Mouse (Mus musculus): ENCODE measurements around the gene Dlgap3. TPM values are rescaled to one million over a fixed set of nuclear protein-coding genes. Genes with fewer than 3 reads are reported as not detected.

The Dlgap3 gene
- polyA plus RNA-seq, 1 experiment, result not detected

GRCm38 (mm10) chr4:127256739-127257138 is 87.7 kb downstream of the Dlgap3 start:
- TF ChIP-seq POLR2A (IDR thresholded peaks at IDR 0.05; ENCODE audit: insufficient read depth, low read depth, low read length) (no peak), CTCF (IDR thresholded peaks at IDR 0.05; ENCODE audit: insufficient read depth, low read depth, low read length) (no peak)
- H3K4me1 ChIP-seq (ENCODE audit: control insufficient read depth, insufficient read depth, low read length), result peaks cover 5% of the 10 kb centered on the region; the same call in 1 of the 2 replicates
- 65% methylated on average over 5 of the region's 5 CpGs for WGBS

DNA sequence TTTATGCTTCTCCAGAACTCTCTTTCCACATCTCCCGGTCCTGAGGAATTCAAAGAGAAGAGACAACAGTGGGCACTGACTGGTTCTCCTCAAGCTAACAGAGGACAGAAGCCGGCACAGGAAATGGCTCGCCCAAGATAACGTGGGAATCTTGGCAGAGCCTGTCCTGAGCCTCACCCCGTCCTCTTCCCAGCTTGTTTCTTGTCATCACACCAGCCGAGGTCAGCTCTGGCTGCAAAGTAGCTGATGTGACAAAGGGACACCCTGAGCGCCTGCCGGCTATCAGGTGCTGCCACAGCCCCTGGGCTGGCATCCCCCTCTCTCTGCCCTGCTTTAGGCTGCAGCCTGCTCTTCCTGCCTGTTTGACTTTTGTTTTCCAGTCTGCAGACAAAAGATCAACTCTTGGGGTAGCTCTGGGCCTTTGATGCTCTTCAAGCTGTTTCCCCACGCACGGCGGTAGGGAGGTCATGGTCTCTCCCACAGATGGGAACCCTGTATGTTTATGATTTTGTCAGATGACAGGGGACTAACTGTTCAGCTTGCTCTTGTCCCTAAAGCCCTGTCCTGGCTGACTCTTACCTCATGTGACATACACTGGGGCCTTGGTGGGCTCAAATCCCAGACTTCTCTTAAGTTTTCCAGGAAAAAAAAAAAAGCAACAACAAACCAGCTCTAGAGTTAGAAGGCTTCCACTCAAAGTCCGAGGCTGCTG is 89.3 kb downstream of the Dlgap3 start:
- Histone ChIP-seq H3K4me1 (ENCODE audit: control insufficient read depth, insufficient read depth, low read length) (no peaks in the 10 kb centered on the region), H3K4me3 (ENCODE audit: insufficient read depth, low read depth, low read length) (no peak overlapping the region), H3K27ac (ENCODE audit: insufficient read depth, low read depth, low read length) (no peak overlapping the region)
- TF ChIP-seq POLR2A (IDR thresholded peaks at IDR 0.05; ENCODE audit: insufficient read depth, low read depth, low read length) (no peak), CTCF (IDR thresholded peaks at IDR 0.05; ENCODE audit: insufficient read depth, low read depth, low read length) (no peak)
- WGBS, result 69% methylated on average over 12 of the region's 12 CpGs

More at GRCm38 (mm10) chr4:127256739-127257138, 87.7 kb downstream of the Dlgap3 start:
- no peak overlapping the region for H3K27ac ChIP-seq (ENCODE audit: insufficient read depth, low read depth, low read length)
- H3K4me3 ChIP-seq (ENCODE audit: insufficient read depth, low read depth, low read length), result no peak overlapping the region

DNA sequence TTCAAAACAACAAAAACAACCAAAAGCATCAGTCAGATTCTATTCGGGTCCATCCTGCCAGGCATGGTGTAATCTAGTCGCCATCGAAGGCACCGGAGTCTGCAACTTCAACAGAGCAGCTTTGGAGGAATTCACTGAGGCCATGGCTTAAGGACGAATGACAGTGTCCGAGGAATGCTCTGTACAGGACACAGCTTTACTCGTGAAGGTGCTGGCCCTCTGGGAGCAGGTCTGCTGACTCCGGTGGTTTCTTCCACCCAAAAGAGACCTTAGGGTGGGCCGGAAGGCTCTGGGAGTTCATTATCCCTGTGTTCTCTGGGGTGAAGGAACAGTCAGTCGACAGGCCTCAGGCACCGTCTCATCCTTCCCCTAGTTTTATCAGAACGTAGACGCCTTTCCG is 92.6 kb downstream of the Dlgap3 start:
- H3K4me1 ChIP-seq (ENCODE audit: control insufficient read depth, insufficient read depth, low read length), result no peaks in the 10 kb centered on the region
- H3K27ac ChIP-seq (ENCODE audit: insufficient read depth, low read depth, low read length), result no peak overlapping the region
- TF ChIP-seq CTCF (IDR thresholded peaks at IDR 0.05; ENCODE audit: insufficient read depth, low read depth, low read length) (no peak), POLR2A (IDR thresholded peaks at IDR 0.05; ENCODE audit: insufficient read depth, low read depth, low read length) (no peak)
- 93% methylated on average over 14 of the region's 14 CpGs for WGBS
- H3K4me3 ChIP-seq (ENCODE audit: insufficient read depth, low read depth, low read length), result no peak overlapping the region

GRCm38 (mm10) chr4:127263438-127264182 is 94.6 kb downstream of the Dlgap3 start:
- H3K4me1 ChIP-seq (ENCODE audit: control insufficient read depth, insufficient read depth, low read length), result no peaks in the 10 kb centered on the region
- 68% methylated on average over 19 of the region's 19 CpGs for WGBS
- TF ChIP-seq CTCF (IDR thresholded peaks at IDR 0.05; ENCODE audit: insufficient read depth, low read depth, low read length), result no peak
- TF ChIP-seq POLR2A (IDR thresholded peaks at IDR 0.05; ENCODE audit: insufficient read depth, low read depth, low read length), result no peak
- H3K27ac ChIP-seq (ENCODE audit: insufficient read depth, low read depth, low read length), result no peak overlapping the region
- no peak overlapping the region for H3K4me3 ChIP-seq (ENCODE audit: insufficient read depth, low read depth, low read length)

- Histone ChIP-seq H3K27ac (ENCODE audit: insufficient read depth, low read depth, low read length) (no peak overlapping the region), H3K4me3 (ENCODE audit: insufficient read depth, low read depth, low read length) (no peak overlapping the region), H3K4me1 (ENCODE audit: control insufficient read depth, insufficient read depth, low read length) (no peaks in the 10 kb centered on the region)
- 59% methylated on average over 5 of the region's 5 CpGs for WGBS
- TF ChIP-seq POLR2A (IDR thresholded peaks at IDR 0.05; ENCODE audit: insufficient read depth, low read depth, low read length) (no peak), CTCF (IDR thresholded peaks at IDR 0.05; ENCODE audit: insufficient read depth, low read depth, low read length) (no peak)
Measured at GRCm38 (mm10) chr4:127264183-127264554, 95.2 kb downstream of the Dlgap3 start.

DNA sequence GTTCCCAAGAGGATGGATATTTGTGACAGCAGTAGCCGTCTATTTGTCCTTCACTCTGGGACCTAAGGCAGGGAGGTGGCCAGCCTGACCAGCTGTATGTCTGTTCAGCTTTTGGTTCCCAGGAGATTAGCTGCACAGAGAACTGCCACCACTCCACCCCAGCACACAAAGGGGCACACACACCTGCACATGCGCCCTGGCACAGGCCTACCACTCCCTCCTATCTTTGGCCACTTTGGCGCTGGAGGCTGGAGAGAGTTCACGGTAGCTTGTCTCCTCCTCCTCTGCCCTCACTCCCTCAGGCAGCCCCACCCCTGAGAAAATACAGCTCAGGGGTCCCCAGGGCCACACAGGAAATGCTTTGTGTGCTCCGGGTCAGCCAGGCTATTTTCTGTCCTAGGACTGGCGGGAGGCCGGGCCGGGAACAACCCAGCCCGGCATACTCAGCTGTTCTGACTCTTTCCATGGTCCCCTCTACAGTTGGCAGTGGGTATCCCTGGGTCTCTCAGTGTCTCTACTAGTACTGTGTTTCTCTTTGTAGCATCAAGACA is 109.5 kb downstream of the Dlgap3 start:
- H3K4me1 ChIP-seq (ENCODE audit: control insufficient read depth, insufficient read depth, low read length), result no peaks in the 10 kb centered on the region
- 62% methylated on average over 9 of the region's 9 CpGs for WGBS
- H3K4me3 ChIP-seq (ENCODE audit: insufficient read depth, low read depth, low read length), result no peak overlapping the region
- TF ChIP-seq POLR2A (IDR thresholded peaks at IDR 0.05; ENCODE audit: insufficient read depth, low read depth, low read length) (no peak), CTCF (IDR thresholded peaks at IDR 0.05; ENCODE audit: insufficient read depth, low read depth, low read length) (no peak)
- H3K27ac ChIP-seq (ENCODE audit: insufficient read depth, low read depth, low read length), result no peak overlapping the region

GRCm38 (mm10) chr4:127279241-127279640 is 110.2 kb downstream of the Dlgap3 start:
- WGBS, result 77% methylated on average over 9 of the region's 9 CpGs
- Histone ChIP-seq H3K4me3 (ENCODE audit: insufficient read depth, low read depth, low read length) (no peak overlapping the region), H3K4me1 (ENCODE audit: control insufficient read depth, insufficient read depth, low read length) (no peaks in the 10 kb centered on the region), H3K27ac (ENCODE audit: insufficient read depth, low read depth, low read length) (no peak overlapping the region)
- TF ChIP-seq CTCF (IDR thresholded peaks at IDR 0.05; ENCODE audit: insufficient read depth, low read depth, low read length), result no peak
- TF ChIP-seq POLR2A (IDR thresholded peaks at IDR 0.05; ENCODE audit: insufficient read depth, low read depth, low read length), result no peak

Other genes with a start within 250 kb of the Dlgap3 start
- gene Zmym4, start 201.1 kb upstream of the Dlgap3 start, polyA plus RNA-seq (2012; ENCODE audit: insufficient read depth, insufficient read length, low replicate concordance, missing spikeins), result not detected in 2 replicates
- gene Sfpq, start 147.9 kb upstream of the Dlgap3 start, polyA plus RNA-seq (2012; ENCODE audit: insufficient read depth, insufficient read length, low replicate concordance, missing spikeins), result 295 and 1,081 TPM in 2 replicates
- not detected in 2 replicates for gene Zmym1, start 108.1 kb upstream of the Dlgap3 start, polyA plus RNA-seq (2012; ENCODE audit: insufficient read depth, insufficient read length, low replicate concordance, missing spikeins)
- not detected in 2 replicates for gene Zmym6, start 91.8 kb upstream of the Dlgap3 start, polyA plus RNA-seq (2012; ENCODE audit: insufficient read depth, insufficient read length, low replicate concordance, missing spikeins)
- not detected in 2 replicates for gene Tmem35b, start 45.5 kb upstream of the Dlgap3 start, polyA plus RNA-seq (2012; ENCODE audit: insufficient read depth, insufficient read length, low replicate concordance, missing spikeins)
- not detected in 2 replicates for gene Smim12, start 74.6 kb downstream of the Dlgap3 start, polyA plus RNA-seq (2012; ENCODE audit: insufficient read depth, insufficient read length, low replicate concordance, missing spikeins)
- gene Gja4, start 144.8 kb downstream of the Dlgap3 start, polyA plus RNA-seq (2012; ENCODE audit: insufficient read depth, insufficient read length, low replicate concordance, missing spikeins), result not detected in 2 replicates
- gene Gjb3, start 161.6 kb downstream of the Dlgap3 start, polyA plus RNA-seq (2012; ENCODE audit: insufficient read depth, insufficient read length, low replicate concordance, missing spikeins), result not detected in 2 replicates
- not detected in 2 replicates for gene Gjb4, start 184.9 kb downstream of the Dlgap3 start, polyA plus RNA-seq (2012; ENCODE audit: insufficient read depth, insufficient read length, low replicate concordance, missing spikeins)
- gene Gjb5, start 189.0 kb downstream of the Dlgap3 start, polyA plus RNA-seq (2012; ENCODE audit: insufficient read depth, insufficient read length, low replicate concordance, missing spikeins), result not detected in 2 replicates